Mouse (Mus musculus) cerebellum, postnatal 25 days (tissue): Measurements from ENCODE around the gene Npcd.
"Not testable (repeated sequence)": the region's sequence is repeated elsewhere in the genome, so short reads cannot be mapped to it uniquely, and the experiment has no call there.

Experiments used
- DNase-seq, 2 experiments: peaks; one replicate each; pipeline ENCODE4 v3.0.0; 2021; ENCODE audit warnings: mixed read lengths in 2 of 2

Gene Npcd

DNA sequence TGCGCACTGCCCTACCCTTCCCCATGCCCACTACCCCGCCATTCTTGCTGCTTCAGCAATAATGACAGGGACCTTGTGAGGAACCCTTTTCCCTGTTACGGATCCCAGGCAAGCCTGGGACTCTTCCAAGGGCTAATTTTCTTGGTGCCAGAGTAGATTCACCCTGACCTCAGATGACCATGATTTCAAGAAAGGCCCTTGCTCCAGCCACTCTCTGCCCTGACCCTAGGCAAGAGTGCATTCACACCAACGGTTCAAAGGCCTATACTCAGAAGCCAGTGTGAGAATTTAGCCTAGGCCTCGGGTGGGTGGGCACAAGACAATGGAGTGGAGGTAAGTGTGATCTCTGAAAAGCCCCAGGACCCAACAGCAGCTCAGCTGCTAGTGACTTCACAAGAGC, 4.6 kb downstream of the Npcd start:
- peak in 1 of 2 experiments; percentile 36 for DNase-seq

DNA sequence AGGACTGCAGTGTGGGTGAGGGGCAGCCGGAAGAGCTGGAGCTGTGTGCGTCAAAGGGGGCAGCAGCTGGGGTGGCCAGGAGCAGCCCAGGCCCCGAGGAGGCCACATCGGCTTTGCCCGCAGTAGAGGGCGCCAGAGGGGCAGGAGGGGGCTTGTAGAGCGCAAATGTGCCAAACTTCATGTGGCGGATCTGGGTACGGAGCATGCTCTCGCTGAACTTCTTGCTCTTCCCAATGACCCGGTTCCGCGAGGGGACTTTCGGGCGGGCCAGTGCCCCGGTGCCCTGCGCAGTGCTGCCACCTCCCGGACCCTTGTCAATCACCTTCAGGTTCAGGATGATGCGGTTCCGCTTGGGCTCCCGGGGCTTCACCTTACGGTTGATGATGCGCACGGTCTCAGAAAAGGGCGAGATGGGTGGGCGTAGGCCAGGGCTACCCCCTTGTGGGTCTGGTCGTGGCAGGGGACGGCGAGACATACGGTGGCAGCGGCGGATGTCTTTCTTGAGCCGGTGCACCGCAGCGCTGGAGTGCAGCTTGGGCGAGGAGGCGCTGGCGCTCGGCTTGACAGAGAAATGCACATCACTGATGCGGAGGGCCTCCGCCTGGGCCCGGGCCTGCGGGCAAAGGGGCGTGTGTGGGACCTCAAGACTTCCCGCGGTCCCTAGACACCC, 5.5 kb downstream of the Npcd start:
- peak; percentile 81 to 84 for DNase-seq

- peak in 1 of 2 experiments; percentile 64 for DNase-seq
Measured at GRCm38 (mm10) chr15:79827778-79828210, 6.2 kb downstream of the Npcd start.

DNA sequence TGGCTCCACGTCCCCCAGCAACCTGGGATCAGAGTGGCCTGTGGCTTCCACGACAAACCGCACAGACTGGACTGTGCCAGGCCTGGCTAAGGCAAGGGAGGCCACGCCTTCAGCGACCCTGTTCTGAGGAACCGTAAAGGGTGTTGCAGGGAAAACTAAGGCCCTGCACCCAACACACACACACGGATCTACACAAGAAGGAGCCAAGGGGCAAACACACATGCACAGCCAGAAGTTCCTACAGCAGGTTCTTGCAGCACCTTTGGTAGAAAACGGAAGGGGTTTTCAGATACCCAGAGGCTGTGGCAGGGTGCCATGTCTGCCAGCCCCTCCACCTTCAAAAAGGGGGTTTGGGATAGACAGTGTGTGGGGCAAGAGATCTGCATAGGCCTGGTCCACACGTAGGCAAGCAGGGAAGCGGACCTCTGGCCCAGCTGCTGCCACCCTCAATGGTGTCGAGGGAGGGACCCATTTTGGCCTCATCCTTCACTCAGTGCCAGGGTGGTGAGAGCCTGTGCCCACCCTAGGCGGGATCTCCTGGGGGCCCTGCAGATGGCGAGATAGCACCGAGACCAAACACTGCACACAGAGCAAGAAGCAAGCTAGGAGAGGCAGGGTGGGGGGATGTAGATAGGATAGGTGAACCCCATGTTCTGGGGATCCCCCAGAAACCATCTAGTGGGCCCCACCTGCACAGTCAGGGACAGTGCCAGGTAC, 6.8 kb downstream of the Npcd start:
- peak; percentile 48 to 56 for DNase-seq

- DNase-seq: peak; percentile 46 to 52
Measured at GRCm38 (mm10) chr15:79826221-79826935, 7.7 kb downstream of the Npcd start.

- peak; percentile 55 for DNase-seq
Measured at GRCm38 (mm10) chr15:79825146-79825825, 8.8 kb downstream of the Npcd start.

GRCm38 (mm10) chr15:79823588-79824280, 10.3 kb downstream of the Npcd start:
- DNase-seq: peak; percentile 34 to 54

GRCm38 (mm10) chr15:79822265-79823199, 11.5 kb downstream of the Npcd start:
- DNase-seq: peak; percentile 45 to 62

DNA sequence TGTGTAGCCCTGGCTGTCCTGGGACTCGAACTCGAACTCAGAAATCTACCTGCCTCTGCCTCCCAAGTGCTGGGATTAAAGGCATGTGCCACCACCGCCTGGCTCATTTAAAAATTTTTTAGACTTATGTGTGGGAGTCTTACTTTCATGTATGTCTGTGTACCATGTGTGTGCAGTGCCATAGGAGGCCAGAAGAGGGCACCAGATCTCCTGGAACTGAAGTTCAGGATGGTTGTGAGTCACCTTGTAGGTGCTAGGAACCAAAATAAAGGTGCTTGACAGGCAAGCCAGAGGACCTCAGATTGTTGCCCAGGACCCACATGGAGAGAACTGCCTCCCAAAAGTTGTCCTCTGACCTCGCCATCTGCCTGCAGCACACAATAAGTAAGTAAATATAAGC, 15.7 kb downstream of the Npcd start:
- DNase-seq: peak; percentile 17 to 43

DNA sequence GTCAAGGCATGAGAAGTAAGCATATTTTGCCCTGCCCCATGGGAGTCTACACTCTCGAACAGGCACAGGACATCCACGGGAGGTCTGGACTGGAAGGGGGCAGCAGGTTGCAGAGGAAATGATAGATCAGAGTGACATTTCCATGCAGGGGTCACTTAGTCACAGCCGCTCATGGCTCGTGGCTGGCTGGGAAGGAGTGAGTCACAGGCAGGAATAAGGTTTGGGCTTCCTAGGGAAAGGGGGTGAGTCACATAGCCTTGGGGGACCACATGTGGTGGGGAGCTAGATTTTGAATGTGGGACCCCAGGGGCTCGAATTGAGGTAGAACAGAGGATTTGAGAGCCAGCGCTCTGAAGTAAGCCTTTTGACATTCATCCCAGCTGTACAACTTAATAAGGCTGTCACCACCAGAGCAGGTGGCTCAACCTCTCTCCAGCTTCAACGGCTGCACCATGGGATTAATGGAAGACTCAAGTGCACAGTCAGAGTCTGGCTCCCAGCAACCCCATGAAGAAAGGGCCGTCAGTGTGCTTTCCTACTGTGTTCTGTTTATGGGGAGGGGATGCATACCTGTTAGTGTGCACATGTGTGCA, 20.3 kb downstream of the Npcd start:
- DNase-seq: no peak

GRCm38 (mm10) chr15:79812840-79813239, 21.2 kb downstream of the Npcd start:
- DNase-seq: not testable (repeated sequence)

DNA sequence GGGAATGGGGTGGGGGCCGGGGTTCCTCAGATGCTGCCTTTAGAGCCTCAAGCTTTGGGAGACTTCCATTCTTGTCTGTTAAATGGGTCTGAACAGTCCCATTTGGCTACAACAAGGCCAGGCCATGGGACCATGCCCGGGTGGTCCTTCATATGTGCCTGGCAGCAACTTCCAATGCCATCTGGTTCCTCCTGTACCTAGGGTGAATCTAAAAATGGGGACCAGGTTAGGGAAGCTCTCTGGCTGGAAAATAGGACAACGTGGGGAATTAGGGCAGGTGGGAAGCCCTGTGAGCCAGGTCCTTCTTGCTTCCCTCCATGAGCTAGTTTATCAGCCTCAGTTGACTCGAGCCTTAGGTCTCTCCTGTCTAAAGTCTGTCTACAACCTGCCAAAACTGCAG, 23.0 kb downstream of the Npcd start:
- DNase-seq: peak; percentile 65 to 66

GRCm38 (mm10) chr15:79810061-79810460, 24.0 kb downstream of the Npcd start:
- peak; percentile 87 to 90 for DNase-seq

DNA sequence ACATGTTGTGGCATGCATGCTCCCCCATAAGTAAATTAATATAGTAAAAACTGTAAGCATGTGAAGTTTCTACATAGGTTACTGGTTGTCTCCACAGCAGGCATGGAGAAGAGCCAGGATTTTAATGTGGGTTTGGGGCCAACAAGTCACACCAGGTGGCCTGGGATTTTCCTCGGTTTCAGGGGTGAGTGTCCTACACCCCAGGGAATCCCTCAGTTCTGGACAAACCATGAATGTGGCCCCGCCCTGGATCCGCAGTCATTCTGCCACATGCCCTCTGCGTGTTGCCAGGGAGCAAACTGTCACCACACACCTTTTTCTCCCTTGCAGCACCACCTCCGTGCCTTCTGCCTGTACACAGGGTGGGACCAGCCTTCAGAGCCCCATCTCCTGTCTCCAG, 25.4 kb downstream of the Npcd start:
- DNase-seq: peak; percentile 74 to 78

DNA sequence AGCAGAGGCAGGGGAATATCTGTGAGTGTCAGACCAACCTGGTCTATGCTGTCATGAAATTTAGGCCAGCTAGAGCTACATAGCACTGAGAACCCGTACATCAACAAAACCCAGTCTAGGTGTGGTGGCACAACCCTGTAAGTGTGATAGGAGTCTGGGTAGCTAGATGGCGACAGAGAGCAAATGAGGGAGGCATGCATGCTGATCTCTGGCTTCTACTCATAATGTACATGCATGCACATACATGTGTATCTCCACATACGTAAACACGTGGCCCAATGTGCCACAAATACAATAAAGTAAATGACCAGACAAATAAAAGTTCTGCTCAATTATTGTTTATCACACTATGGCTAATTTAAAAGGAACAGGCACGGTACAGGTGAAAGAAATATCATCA, 25.9 kb downstream of the Npcd start:
- DNase-seq: peak; percentile 79 to 87

DNA sequence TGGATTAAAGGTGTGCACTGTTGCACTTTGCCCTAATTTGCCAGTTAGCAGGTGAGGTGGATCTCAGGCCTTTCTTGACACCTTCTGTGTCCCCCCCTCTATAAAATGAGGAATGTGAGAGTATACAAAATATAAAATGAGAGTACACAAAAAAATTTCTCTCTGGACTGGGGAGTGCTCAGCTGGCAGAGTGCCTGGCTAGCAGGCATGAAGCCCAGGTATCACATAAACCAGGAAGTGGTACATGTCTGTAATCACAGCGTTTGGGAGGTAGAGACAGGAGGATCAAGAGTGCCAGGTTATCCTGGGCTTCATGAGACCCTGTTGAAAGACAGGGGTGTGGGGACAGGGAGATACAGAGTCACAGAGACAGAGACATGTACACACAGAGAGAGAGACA, 27.0 kb downstream of the Npcd start:
- peak; percentile 55 to 71 for DNase-seq

- no peak for DNase-seq
Measured at GRCm38 (mm10) chr15:79805246-79805645, 28.8 kb downstream of the Npcd start.

DNA sequence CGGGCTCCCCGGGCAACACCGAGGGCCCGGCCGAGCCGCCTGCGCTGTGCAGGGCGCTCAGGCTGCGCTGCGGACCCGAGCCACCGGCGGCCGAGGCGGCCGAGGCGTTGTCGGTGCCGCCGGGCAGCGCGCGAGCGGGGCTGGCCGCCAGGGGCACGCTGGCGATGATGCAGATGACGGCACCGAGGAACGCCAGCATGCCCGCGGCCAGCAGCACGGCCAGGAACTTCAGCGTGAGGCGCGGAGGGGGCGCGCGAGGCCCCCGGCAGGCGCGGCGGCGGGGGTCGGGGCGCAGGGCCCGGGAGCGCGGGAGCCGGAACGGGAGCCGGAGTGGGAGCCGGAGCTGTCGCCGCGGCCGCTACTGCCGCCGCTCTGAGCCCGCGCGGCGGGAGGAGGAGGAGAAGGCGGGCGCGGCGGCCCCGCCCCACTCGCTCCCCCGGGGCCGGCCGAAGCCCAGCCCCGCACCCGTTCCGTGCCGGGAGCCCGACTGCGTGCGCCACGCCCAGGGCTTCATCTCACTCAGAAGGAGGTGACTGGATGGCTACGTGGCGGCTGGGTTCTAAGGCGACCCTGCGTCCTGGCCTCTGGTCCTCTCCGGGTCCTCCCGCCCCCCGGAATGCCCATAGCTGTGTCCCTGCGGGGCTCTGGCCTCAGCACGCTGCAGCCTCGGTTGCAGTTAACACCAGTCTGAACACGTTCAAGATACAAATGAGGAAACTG, 29.5 kb downstream of the Npcd start, which contains the start of gene Nptxr:
Gene Nptxr (minus strand): TSS at position 415 of the 720 bp plus-strand sequence.
- peak; percentile 86 to 90 for DNase-seq

- DNase-seq: peak; percentile 64 to 71
Measured at GRCm38 (mm10) chr15:79803533-79804351, 30.3 kb downstream of the Npcd start.
